Mouse (Mus musculus): Measurements from ENCODE around the gene Ccdc69.

GRCm38 (mm10) chr11:55077331-55078231, at the start of gene Ccdc69:
- TF ChIP-seq EP300 (optimal IDR thresholded peaks at IDR 0.05) = no peak
- no peak for TF ChIP-seq CTCF (IDR thresholded peaks at IDR 0.05; ENCODE audit: low read depth)
